Mouse (Mus musculus) spleen, adult 12 weeks (tissue): ENCODE data around the gene Gm4846.
"Not testable (repeated sequence)": the region's sequence is repeated elsewhere in the genome, so short reads cannot be mapped to it uniquely, and the experiment has no call there.

ENCODE experiments used
- DNase-seq: peaks from one replicate; pipeline ENCODE4 v3.0.0; 2022; ENCODE audit warnings: low spot score

Gm4846 gene

GRCm38 (mm10) chr1:166497488-166497887 lies at the start of gene Gm4846:
TSS of gene Gm4846 (minus strand) at chr1:166497588.
- DNase-seq, result not testable (repeated sequence)

- DNase-seq, result not testable (repeated sequence)
Observed at GRCm38 (mm10) chr1:166531521-166531920, 34.1 kb upstream of the Gm4846 start.

- not testable (repeated sequence) for DNase-seq
Observed at GRCm38 (mm10) chr1:166524709-166525108, 27.3 kb upstream of the Gm4846 start.

GRCm38 (mm10) chr1:166519626-166520025 lies 22.2 kb upstream of the Gm4846 start:
- DNase-seq, result not testable (repeated sequence)

GRCm38 (mm10) chr1:166516556-166516955 lies 19.2 kb upstream of the Gm4846 start:
- DNase-seq, result no peak

- not testable (repeated sequence) for DNase-seq
Observed at GRCm38 (mm10) chr1:166504206-166504605, 6.8 kb upstream of the Gm4846 start.

- DNase-seq, result no peak
Observed at GRCm38 (mm10) chr1:166479503-166479902, 17.9 kb downstream of the Gm4846 start.

- no peak for DNase-seq
Observed at GRCm38 (mm10) chr1:166467172-166467571, 30.2 kb downstream of the Gm4846 start.

GRCm38 (mm10) chr1:166462544-166462943 lies 34.8 kb downstream of the Gm4846 start:
- DNase-seq, result no peak

GRCm38 (mm10) chr1:166441992-166442391 lies 55.4 kb downstream of the Gm4846 start:
- no peak for DNase-seq

- no peak for DNase-seq
Observed at GRCm38 (mm10) chr1:166439426-166439825, 58.0 kb downstream of the Gm4846 start.
